Mouse (Mus musculus): Measurements from ENCODE around the gene Exoc8. TPM values are rescaled to one million over a fixed set of nuclear protein-coding genes. Genes with fewer than 3 reads are reported as not detected.

The Exoc8 gene
- polyA plus RNA-seq (2012; rRNA removed): 19.1 and 21.5 TPM in 2 replicates

DNA sequence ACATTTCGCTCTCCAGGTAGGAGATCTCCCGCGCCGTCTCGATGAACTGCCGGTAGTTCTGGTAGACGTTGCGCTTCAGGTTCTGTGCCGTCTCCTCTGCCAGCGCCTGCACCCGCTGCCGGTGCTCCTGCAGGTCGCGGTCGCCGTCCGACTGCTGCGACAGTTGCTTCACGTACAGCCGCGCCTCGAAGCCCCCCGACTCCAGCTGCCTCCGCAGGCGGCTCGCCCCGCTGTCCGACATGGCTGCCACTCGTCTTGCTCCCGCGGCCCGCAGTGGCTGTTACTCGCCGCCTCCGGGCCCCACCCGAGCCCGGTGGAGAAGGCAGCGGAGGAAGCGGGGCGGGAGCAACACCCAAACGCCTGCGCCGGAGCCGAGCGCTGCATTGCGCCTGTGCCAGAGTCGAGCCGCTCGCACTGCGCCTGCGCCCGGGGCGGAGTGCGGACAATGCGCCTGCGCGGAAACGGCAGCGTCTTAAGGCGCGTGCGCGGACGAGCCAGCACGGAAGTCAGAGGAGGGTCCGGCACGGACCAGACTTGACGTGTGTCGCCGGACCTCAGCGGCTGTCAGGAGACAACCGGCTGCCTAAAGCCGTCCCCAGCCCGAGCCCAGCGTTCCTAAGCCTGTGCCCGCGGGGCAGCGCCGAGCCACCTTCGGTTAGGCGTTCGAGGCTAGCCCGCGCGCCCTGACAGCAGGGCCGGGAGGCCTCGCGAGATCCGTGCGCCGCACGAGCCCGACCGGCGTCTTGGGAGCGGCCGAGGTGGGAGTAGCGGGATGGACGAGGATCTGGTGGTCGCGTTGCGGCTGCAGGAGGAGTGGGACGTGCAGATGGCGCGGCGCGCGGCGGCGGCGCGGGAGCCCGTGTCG is at the start of gene Exoc8, which contains the start of gene Sprtn:
Gene Exoc8 (minus strand): TSS at position 320 of the 865 bp plus-strand sequence.
Gene Sprtn (plus strand): TSS at position 501 of the 865 bp plus-strand sequence.

GRCm38 (mm10) chr8:124862321-124863162 is 35.0 kb downstream of the Exoc8 start, which contains the start of the genes Gnpat and 2810004N23Rik:
Gnpat (plus strand) TSS chr8:124863033.
2810004N23Rik (minus strand) TSS chr8:124863120.

Other genes starting within 250 kb of the Exoc8 start
- gene 2310022B05Rik, start 234.3 kb downstream of the Exoc8 start, polyA plus RNA-seq (2012; rRNA removed): 69.5 and 83.6 TPM in 2 replicates
- gene Ttc13, start 175.7 kb downstream of the Exoc8 start, polyA plus RNA-seq (2012; rRNA removed): 25.6 and 26.2 TPM in 2 replicates
- gene Arv1, start 175.6 kb downstream of the Exoc8 start, polyA plus RNA-seq (2012; rRNA removed): 27.6 and 32.5 TPM in 2 replicates
- 0.53 and 0.94 TPM in 2 replicates for gene Fam89a, start 145.9 kb downstream of the Exoc8 start, polyA plus RNA-seq (2012; rRNA removed)
- gene Trim67, start 104.6 kb downstream of the Exoc8 start, polyA plus RNA-seq (2012; rRNA removed): 0.10 and 0.12 TPM in 2 replicates
- 46.1 and 47.2 TPM in 2 replicates for gene Gnpat, start 34.7 kb downstream of the Exoc8 start, polyA plus RNA-seq (2012; rRNA removed)
- 16.1 and 18.5 TPM in 2 replicates for gene 2810004N23Rik, start 34.6 kb downstream of the Exoc8 start, polyA plus RNA-seq (2012; rRNA removed)
- 15.8 and 20.7 TPM in 2 replicates for gene Sprtn, start 181 bp upstream of the Exoc8 start, polyA plus RNA-seq (2012; rRNA removed)
- 40.2 and 57.6 TPM in 2 replicates for gene Egln1, start 51.6 kb upstream of the Exoc8 start, polyA plus RNA-seq (2012; rRNA removed)
- 40.4 and 42.8 TPM in 2 replicates for gene Tsnax, start 115.3 kb upstream of the Exoc8 start, polyA plus RNA-seq (2012; rRNA removed)
- gene Disc1, start 156.5 kb upstream of the Exoc8 start, polyA plus RNA-seq (2012; rRNA removed): 1.9 and 2.8 TPM in 2 replicates